Mouse (Mus musculus): ENCODE data around the gene Ank3. TPM values are rescaled to one million over a fixed set of nuclear protein-coding genes. Genes with fewer than 3 reads are reported as not detected.

Ank3 gene
- total and polyA plus RNA-seq, 2 experiments from 2014 or later = 66.6 to 253 TPM

GRCm38 (mm10) chr10:70065191-70065590 lies 666.6 kb downstream of the Ank3 start:
- peak; percentile 44 for DNase-seq (ENCODE audit: low spot score)
- H3K27me3 ChIP-seq (ENCODE audit: insufficient read depth, low read length) = no peaks in the 10 kb centered on the region

GRCm38 (mm10) chr10:70066497-70067168 lies 668.1 kb downstream of the Ank3 start:
- no peaks in the 10 kb centered on the region for H3K27me3 ChIP-seq (ENCODE audit: insufficient read depth, low read length)
- 22% methylated on average over 8 of the region's 8 CpGs for WGBS
- peak; percentile 13; the same call in 1 of the 2 replicates for ATAC-seq (ENCODE audit: low FRiP score)
- no peak overlapping the region for H3K9ac ChIP-seq (replicated peaks; ENCODE audit: low read length, poor library complexity, severe bottlenecking)
- H3K27ac ChIP-seq (ENCODE audit: low read depth, low read length) = no peak overlapping the region
- no peaks in the 10 kb centered on the region for H3K36me3 ChIP-seq (ENCODE audit: insufficient read depth, low read length)
- no peak overlapping the region for H3K4me2 ChIP-seq (ENCODE audit: low read depth, low read length, poor library complexity, severe bottlenecking)
- no peak overlapping the region for H3K4me3 ChIP-seq (ENCODE audit: low read depth, low read length)
- DNase-seq (ENCODE audit: low spot score) = peak; percentile 12
- no peak for TF ChIP-seq CTCF (IDR thresholded peaks at IDR 0.05)
- no peaks in the 10 kb centered on the region for H3K9me3 ChIP-seq (ENCODE audit: low read length)
- H3K4me1 ChIP-seq (ENCODE audit: insufficient read depth, low read length) = no peaks in the 10 kb centered on the region

More at GRCm38 (mm10) chr10:70065191-70065590, 666.6 kb downstream of the Ank3 start:
- H3K4me1 ChIP-seq (ENCODE audit: insufficient read depth, low read length) = no peaks in the 10 kb centered on the region
- no peak overlapping the region for H3K4me2 ChIP-seq (ENCODE audit: low read depth, low read length, poor library complexity, severe bottlenecking)
- no peak for TF ChIP-seq CTCF (IDR thresholded peaks at IDR 0.05)
- no peak overlapping the region for H3K27ac ChIP-seq (ENCODE audit: low read depth, low read length)
- H3K36me3 ChIP-seq (ENCODE audit: insufficient read depth, low read length) = no peaks in the 10 kb centered on the region
- H3K4me3 ChIP-seq (ENCODE audit: low read depth, low read length) = no peak overlapping the region
- WGBS = 73% methylated on average over 3 of the region's 3 CpGs
- no peak overlapping the region for H3K9ac ChIP-seq (replicated peaks; ENCODE audit: low read length, poor library complexity, severe bottlenecking)
- no peaks in the 10 kb centered on the region for H3K9me3 ChIP-seq (ENCODE audit: low read length)
- ATAC-seq (ENCODE audit: low FRiP score) = no peak

- peak; percentile 20; the same call in 1 of the 2 replicates for ATAC-seq (ENCODE audit: low FRiP score)
- H3K27ac ChIP-seq (ENCODE audit: low read depth, low read length) = no peak overlapping the region
- H3K9ac ChIP-seq (replicated peaks; ENCODE audit: low read length, poor library complexity, severe bottlenecking) = no peak overlapping the region
- H3K9me3 ChIP-seq (ENCODE audit: low read length) = no peaks in the 10 kb centered on the region
- no peak overlapping the region for H3K4me3 ChIP-seq (ENCODE audit: low read depth, low read length)
- H3K27me3 ChIP-seq (ENCODE audit: insufficient read depth, low read length) = no peaks in the 10 kb centered on the region
- no peaks in the 10 kb centered on the region for H3K4me1 ChIP-seq (ENCODE audit: insufficient read depth, low read length)
- TF ChIP-seq CTCF (IDR thresholded peaks at IDR 0.05) = no peak
- H3K36me3 ChIP-seq (ENCODE audit: insufficient read depth, low read length) = no peaks in the 10 kb centered on the region
- 57% methylated on average over 6 of the region's 6 CpGs for WGBS
- DNase-seq (ENCODE audit: low spot score) = peak; percentile 51
- no peak overlapping the region for H3K4me2 ChIP-seq (ENCODE audit: low read depth, low read length, poor library complexity, severe bottlenecking)
Observed at GRCm38 (mm10) chr10:70067169-70068115, 668.9 kb downstream of the Ank3 start.

- Histone ChIP-seq H3K4me2 (ENCODE audit: low read depth, low read length, poor library complexity, severe bottlenecking) (no peak overlapping the region), H3K27me3 (ENCODE audit: insufficient read depth, low read length) (no peaks in the 10 kb centered on the region), H3K9ac (replicated peaks; ENCODE audit: low read length, poor library complexity, severe bottlenecking) (no peak overlapping the region), H3K36me3 (ENCODE audit: insufficient read depth, low read length) (no peaks in the 10 kb centered on the region), H3K4me1 (ENCODE audit: insufficient read depth, low read length) (no peaks in the 10 kb centered on the region), H3K9me3 (ENCODE audit: low read length) (no peaks in the 10 kb centered on the region), H3K4me3 (ENCODE audit: low read depth, low read length) (no peak overlapping the region), H3K27ac (ENCODE audit: low read depth, low read length) (no peak overlapping the region)
- ATAC-seq (ENCODE audit: low FRiP score) = no peak
- WGBS = 60% methylated on average over 6 of the region's 6 CpGs
- TF ChIP-seq CTCF (IDR thresholded peaks at IDR 0.05) = no peak
- no peak for DNase-seq (ENCODE audit: low spot score)
Observed at GRCm38 (mm10) chr10:70069321-70069720, 670.7 kb downstream of the Ank3 start.

GRCm38 (mm10) chr10:70071334-70071733 lies 672.8 kb downstream of the Ank3 start:
- H3K27me3 ChIP-seq (ENCODE audit: insufficient read depth, low read length) = no peaks in the 10 kb centered on the region
- no peak overlapping the region for H3K4me2 ChIP-seq (ENCODE audit: low read depth, low read length, poor library complexity, severe bottlenecking)
- no peak for ATAC-seq (ENCODE audit: low FRiP score)
- H3K4me1 ChIP-seq (ENCODE audit: insufficient read depth, low read length) = no peaks in the 10 kb centered on the region
- TF ChIP-seq CTCF (IDR thresholded peaks at IDR 0.05) = no peak
- no peak overlapping the region for H3K4me3 ChIP-seq (ENCODE audit: low read depth, low read length)
- no peaks in the 10 kb centered on the region for H3K9me3 ChIP-seq (ENCODE audit: low read length)
- H3K9ac ChIP-seq (replicated peaks; ENCODE audit: low read length, poor library complexity, severe bottlenecking) = no peak overlapping the region
- no peak overlapping the region for H3K27ac ChIP-seq (ENCODE audit: low read depth, low read length)
- WGBS = 90% methylated on average over 4 of the region's 4 CpGs
- H3K36me3 ChIP-seq (ENCODE audit: insufficient read depth, low read length) = no peaks in the 10 kb centered on the region
- no peak for DNase-seq (ENCODE audit: low spot score)

Other genes starting within 250 kb of the Ank3 start
- 9.2 and 13.2 TPM in 2 replicates for gene Rhobtb1, start 247.3 kb upstream of the Ank3 start, total RNA-seq (2014; rRNA removed)
- 10.7 and 15.3 TPM in 2 replicates for gene Rhobtb1, start 247.3 kb upstream of the Ank3 start, polyA plus RNA-seq (2015; fragmentation: Nextera tagmentation; extraction: Ambion mirVana)
- gene A930033H14Rik, start 185.7 kb upstream of the Ank3 start, total RNA-seq (2014; rRNA removed) = 0.93 and 1.3 TPM in 2 replicates
- 1.3 and 1.5 TPM in 2 replicates for gene A930033H14Rik, start 185.7 kb upstream of the Ank3 start, polyA plus RNA-seq (2015; fragmentation: Nextera tagmentation; extraction: Ambion mirVana)
- gene Cdk1, start 45.8 kb upstream of the Ank3 start, total RNA-seq (2014; rRNA removed) = 19.4 and 38.1 TPM in 2 replicates
- 23.7 and 25.5 TPM in 2 replicates for gene Cdk1, start 45.8 kb upstream of the Ank3 start, polyA plus RNA-seq (2015; fragmentation: Nextera tagmentation; extraction: Ambion mirVana)